Mouse (Mus musculus) natural killer cell, adult 2 months (primary cell): Measurements from ENCODE around the gene Wdr24.
"Not testable (repeated sequence)": the region's sequence is repeated elsewhere in the genome, so short reads cannot be mapped to it uniquely, and the experiment has no call there.

ENCODE experiments used
- DNase-seq, 2 experiments: peaks; one replicate each; pipeline ENCODE4 v3.0.0; 2022; ENCODE audit warnings: low spot score in 2 of 2

Gene Wdr24

GRCm38 (mm10) chr17:25860832-25861703 lies 37.6 kb downstream of the Wdr24 start, which contains the start of gene Wdr90:
Gene Wdr90, minus strand, starts transcription at chr17:25861501.
- DNase-seq: peak; percentile 83 to 87

GRCm38 (mm10) chr17:25861704-25862612 lies 38.5 kb downstream of the Wdr24 start:
- no peak for DNase-seq

- no peak for DNase-seq
Measured at GRCm38 (mm10) chr17:25863681-25864080, 40.3 kb downstream of the Wdr24 start.

DNA sequence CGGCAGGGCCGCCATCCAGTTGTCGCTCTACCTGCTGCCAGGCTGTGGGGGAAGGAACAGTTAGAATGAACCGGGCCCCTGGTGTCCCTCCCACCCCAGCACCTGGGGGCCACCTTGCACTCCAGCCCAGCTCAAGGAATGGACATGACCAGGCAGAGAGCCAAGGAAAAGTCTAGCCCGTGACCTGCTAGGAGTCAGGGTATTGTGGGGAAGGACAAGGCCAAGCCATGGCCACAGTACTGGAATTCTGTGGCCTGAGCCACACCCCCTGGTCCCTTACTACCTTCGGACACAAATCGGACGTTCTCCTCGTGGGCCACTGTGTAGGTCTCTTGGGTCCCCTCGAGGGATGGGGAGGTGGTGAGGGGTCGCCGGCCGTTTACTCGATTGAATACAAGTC lies 40.9 kb downstream of the Wdr24 start:
- no peak for DNase-seq

- no peak for DNase-seq
Measured at GRCm38 (mm10) chr17:25865288-25865687, 41.9 kb downstream of the Wdr24 start.

DNA sequence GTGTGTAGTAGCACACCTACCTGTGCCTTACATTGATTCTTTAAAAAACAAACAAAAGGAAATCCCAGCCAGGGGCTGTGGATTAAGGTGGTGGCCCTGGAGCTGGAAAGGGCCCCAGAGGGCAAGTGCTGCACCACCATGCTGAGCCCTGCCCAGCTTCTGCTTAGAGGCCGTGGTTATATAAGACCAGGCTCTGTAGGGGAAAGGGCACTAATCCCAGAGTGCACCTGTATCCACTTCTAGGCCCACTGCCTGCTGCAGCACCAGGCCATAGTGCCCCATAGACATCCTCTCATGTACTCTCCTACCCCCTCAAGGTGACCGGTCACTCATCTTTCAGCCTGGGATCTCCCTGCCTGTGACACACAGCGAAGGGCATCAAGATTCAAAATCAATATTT lies 42.7 kb downstream of the Wdr24 start:
- no peak for DNase-seq

GRCm38 (mm10) chr17:25867509-25867835 lies 44.0 kb downstream of the Wdr24 start:
- DNase-seq: no peak

GRCm38 (mm10) chr17:25867836-25868600 lies 44.6 kb downstream of the Wdr24 start:
- DNase-seq: no peak

GRCm38 (mm10) chr17:25868601-25869191 lies 45.3 kb downstream of the Wdr24 start, which contains the start of gene Mcrip2:
Gene Mcrip2, minus strand, starts transcription at chr17:25868764.
- peak in 1 of 2 experiments; percentile 32 for DNase-seq

DNA sequence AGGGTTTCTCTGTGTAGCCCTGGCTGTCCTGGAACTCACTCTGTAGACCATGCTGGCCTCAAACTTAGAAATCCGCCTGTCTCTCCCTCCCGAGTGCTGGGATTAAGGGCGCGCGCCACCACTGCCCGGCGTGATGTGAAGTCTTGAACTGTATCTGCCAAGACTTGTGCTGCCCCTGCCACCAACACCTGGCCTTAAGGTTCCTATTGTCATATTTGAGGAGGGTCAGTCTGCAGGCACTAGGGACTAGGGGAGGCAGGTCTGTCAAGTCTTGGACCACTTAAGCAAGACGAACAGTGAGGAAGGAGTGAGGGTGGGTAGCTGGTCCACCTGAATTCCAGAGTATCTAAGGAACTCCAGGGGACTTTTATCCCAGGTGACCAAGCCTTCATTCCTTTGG lies 46.1 kb downstream of the Wdr24 start:
- no peak for DNase-seq

- DNase-seq: no peak
Measured at GRCm38 (mm10) chr17:25869954-25870353, 46.5 kb downstream of the Wdr24 start.

DNA sequence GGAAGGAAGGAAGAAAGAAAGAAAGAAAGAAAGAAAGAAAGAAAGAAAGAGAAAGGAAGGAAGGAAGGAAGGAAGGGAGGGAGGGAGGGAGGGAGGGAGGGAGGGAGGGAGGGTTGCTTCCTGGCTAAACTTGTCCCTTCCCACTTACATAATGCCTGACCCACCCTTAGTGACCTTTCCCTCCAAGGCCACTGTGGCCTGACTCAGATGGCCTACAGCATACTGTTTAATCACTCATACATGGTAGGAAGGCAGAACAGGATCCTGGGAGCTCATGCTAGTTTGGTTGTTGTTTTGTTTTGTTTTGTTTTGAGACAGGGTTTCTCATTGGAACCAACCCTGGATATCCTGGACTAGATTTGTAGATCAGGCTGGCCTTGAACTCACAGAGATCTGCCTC lies 48.1 kb downstream of the Wdr24 start:
- DNase-seq: not testable (repeated sequence)

DNA sequence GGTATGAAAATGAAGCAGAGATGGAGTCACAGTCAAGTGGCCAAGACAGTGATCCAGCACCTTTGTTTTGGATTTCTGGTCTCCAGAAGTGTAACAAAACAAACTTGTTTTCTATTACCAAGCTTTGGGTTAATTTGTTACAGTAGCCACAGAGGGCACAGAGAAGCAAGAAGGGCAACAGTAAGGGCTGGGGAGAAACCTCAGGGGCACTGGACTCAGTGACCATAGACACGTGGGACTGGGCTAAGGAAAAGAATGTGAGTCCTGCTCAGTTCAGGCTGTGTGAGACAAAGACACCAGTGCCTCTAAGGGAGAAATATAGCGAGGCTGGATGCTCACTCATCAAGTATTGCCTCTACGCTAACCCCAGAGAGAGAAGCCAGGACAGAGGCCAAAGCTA lies 49.2 kb downstream of the Wdr24 start:
- DNase-seq: no peak

- DNase-seq: no peak
Measured at GRCm38 (mm10) chr17:25873405-25874147, 50.1 kb downstream of the Wdr24 start.

DNA sequence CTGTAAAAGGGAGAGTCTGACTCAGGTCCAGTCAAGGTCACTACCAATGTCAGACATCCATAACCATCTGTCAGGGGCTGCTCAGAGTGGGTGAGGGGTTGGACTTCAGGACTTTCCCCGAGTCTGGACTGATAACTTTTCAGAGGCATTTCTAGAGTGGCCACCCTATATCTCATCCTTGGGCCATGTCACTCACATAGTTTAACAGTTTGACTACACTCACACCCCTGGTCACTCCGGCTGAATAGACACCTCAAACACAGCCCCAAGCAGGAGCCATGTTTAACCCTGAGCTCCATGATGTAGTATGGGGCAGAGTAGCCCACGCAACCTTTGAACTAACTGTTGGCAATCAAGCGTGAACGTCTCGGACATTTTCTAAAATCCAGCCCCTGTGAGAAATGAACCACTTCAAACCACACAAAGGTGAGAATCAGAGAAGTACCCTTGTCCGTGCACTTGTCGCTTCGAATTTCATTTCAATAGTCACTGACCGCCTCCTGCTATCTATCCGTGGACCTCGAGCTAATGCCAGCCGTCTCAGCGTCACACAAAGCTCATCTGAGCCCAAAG lies 50.8 kb downstream of the Wdr24 start:
- DNase-seq: no peak

DNA sequence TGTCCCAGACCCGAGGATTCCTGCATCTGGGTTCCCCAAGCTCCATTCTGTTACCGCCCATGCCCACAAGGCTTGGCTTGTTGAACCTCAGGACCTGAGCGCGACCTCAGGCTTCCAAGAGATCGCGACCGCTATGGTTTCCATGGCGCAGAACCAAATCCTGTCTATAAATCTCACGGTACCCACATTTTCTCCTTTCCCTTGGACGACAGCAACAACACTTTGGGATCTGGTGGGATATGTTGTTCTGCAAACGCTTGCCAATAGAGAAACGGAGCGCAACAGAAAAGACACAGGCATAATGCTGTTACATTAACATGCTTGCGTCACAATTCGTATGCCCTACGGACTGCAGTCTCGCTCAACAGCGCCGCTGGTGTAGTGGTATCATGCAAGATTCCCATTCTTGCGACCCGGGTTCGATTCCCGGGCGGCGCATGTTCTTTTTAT lies 51.3 kb downstream of the Wdr24 start, which contains the start of gene Mettl26:
Mettl26 (plus strand) TSS at position 354 of the 450 bp plus-strand sequence.
- peak; percentile 93 to 94 for DNase-seq

GRCm38 (mm10) chr17:25875171-25876136 lies 52.0 kb downstream of the Wdr24 start:
- DNase-seq: peak; percentile 83 to 84

GRCm38 (mm10) chr17:25876347-25876915 lies 53.0 kb downstream of the Wdr24 start:
- DNase-seq: no peak

DNA sequence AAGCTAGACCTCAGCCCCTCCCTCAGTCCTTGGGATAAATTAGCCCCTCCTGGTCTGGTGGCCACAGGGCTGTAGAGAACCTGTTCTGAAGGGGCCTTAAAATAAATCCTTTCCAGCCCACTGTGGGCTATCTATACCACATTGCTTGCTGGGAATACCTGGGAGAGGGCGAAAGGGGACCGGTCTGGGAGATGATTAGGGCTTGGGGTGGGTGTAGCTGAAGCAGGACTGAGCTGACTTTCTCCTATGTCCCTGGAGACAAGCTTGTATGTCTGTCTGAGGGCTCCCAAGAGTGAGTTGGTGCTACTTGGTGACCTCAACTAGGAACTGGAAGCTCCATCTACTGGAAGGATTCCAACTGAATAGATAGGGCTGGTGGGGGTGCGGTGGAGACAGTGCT lies 53.6 kb downstream of the Wdr24 start:
- DNase-seq: no peak
